Mouse (Mus musculus): ENCODE results near the gene Astl. TPM values are rescaled to one million over a fixed set of nuclear protein-coding genes. Genes with fewer than 3 reads are reported as not detected.

The Astl gene
- polyA plus RNA-seq, 1 experiment from 2014 or later, result not detected

- Histone ChIP-seq H3K4me3 (ENCODE audit: low read depth, low read length) (no peak overlapping the region), H3K27me3 (replicated peaks; ENCODE audit: insufficient read depth, low read length) (no peaks in the 10 kb centered on the region), H3K27ac (ENCODE audit: low read length) (no peak overlapping the region), H3K4me2 (replicated peaks; ENCODE audit: low read depth, low read length) (no peak overlapping the region), H3K9ac (replicated peaks; ENCODE audit: low read depth) (no peak overlapping the region), H3K36me3 (ENCODE audit: insufficient read depth, low read length) (no peaks in the 10 kb centered on the region), H3K9me3 (ENCODE audit: low read length) (no peaks in the 10 kb centered on the region), H3K4me1 (ENCODE audit: insufficient read depth, low read depth, low read length) (no peaks in the 10 kb centered on the region)
- DNase-seq (ENCODE audit: low spot score), result no peak
- no peak for ATAC-seq
- WGBS, result 86% methylated on average over 3 of the region's 3 CpGs
- TF ChIP-seq EP300 (IDR thresholded peaks at IDR 0.05) (no peak), CTCF (IDR thresholded peaks at IDR 0.05) (no peak)
Measured at GRCm38 (mm10) chr2:127304609-127305210, 33.7 kb upstream of the Astl start.

DNA sequence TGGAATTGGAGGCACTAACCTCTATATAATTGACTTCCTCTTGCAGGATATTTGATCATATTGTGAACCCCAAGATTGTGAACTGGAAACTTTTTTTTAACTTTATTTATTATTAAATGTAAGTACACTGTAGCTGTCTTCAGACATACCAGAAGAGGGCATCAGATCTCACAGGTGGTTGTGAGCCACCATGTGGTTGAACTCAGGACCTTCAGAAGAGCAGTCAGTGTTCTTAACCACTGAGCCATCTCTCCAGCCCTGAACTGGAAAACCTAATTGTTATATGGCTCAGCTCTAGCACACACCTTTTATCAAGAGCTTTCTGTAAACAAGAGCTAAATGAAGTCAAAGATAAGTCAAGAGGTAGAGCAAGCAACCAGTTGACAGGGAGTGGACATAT lies 32.3 kb upstream of the Astl start:
- Histone ChIP-seq H3K9ac (replicated peaks; ENCODE audit: low read depth) (no peak overlapping the region), H3K4me1 (ENCODE audit: insufficient read depth, low read depth, low read length) (no peaks in the 10 kb centered on the region), H3K36me3 (ENCODE audit: insufficient read depth, low read length) (no peaks in the 10 kb centered on the region), H3K4me3 (ENCODE audit: low read depth, low read length) (no peak overlapping the region), H3K27me3 (replicated peaks; ENCODE audit: insufficient read depth, low read length) (no peaks in the 10 kb centered on the region), H3K27ac (ENCODE audit: low read length) (no peak overlapping the region), H3K9me3 (ENCODE audit: low read length) (no peaks in the 10 kb centered on the region), H3K4me2 (replicated peaks; ENCODE audit: low read depth, low read length) (no peak overlapping the region)
- no peak for DNase-seq (ENCODE audit: low spot score)
- TF ChIP-seq CTCF (IDR thresholded peaks at IDR 0.05) (peak; percentile 46), EP300 (IDR thresholded peaks at IDR 0.05) (no peak)
- no peak for ATAC-seq

GRCm38 (mm10) chr2:127307179-127307578 lies 31.3 kb upstream of the Astl start:
- no peak for ATAC-seq
- DNase-seq (ENCODE audit: low spot score), result no peak
- no peaks in the 10 kb centered on the region for H3K4me1 ChIP-seq (ENCODE audit: insufficient read depth, low read depth, low read length)
- WGBS, result 35% methylated on average over 3 of the region's 3 CpGs
- no peak overlapping the region for H3K27ac ChIP-seq (ENCODE audit: low read length)
- no peak overlapping the region for H3K4me3 ChIP-seq (ENCODE audit: low read depth, low read length)
- TF ChIP-seq EP300 (IDR thresholded peaks at IDR 0.05) (no peak), CTCF (IDR thresholded peaks at IDR 0.05) (no peak)
- no peak overlapping the region for H3K4me2 ChIP-seq (replicated peaks; ENCODE audit: low read depth, low read length)
- H3K36me3 ChIP-seq (ENCODE audit: insufficient read depth, low read length), result no peaks in the 10 kb centered on the region
- no peak overlapping the region for H3K9ac ChIP-seq (replicated peaks; ENCODE audit: low read depth)
- no peaks in the 10 kb centered on the region for H3K9me3 ChIP-seq (ENCODE audit: low read length)
- H3K27me3 ChIP-seq (replicated peaks; ENCODE audit: insufficient read depth, low read length), result no peaks in the 10 kb centered on the region

- Histone ChIP-seq H3K4me3 (ENCODE audit: low read depth, low read length) (no peak overlapping the region), H3K27ac (ENCODE audit: low read length) (no peak overlapping the region), H3K9ac (replicated peaks; ENCODE audit: low read depth) (no peak overlapping the region), H3K4me2 (replicated peaks; ENCODE audit: low read depth, low read length) (no peak overlapping the region), H3K36me3 (ENCODE audit: insufficient read depth, low read length) (no peaks in the 10 kb centered on the region), H3K27me3 (replicated peaks; ENCODE audit: insufficient read depth, low read length) (no peaks in the 10 kb centered on the region), H3K4me1 (ENCODE audit: insufficient read depth, low read depth, low read length) (no peaks in the 10 kb centered on the region), H3K9me3 (ENCODE audit: low read length) (no peaks in the 10 kb centered on the region)
- ATAC-seq (no peak), DNase-seq (ENCODE audit: low spot score) (peak; percentile 53)
- 92% methylated on average over 2 of the region's 2 CpGs for WGBS
- no peak for TF ChIP-seq EP300 (IDR thresholded peaks at IDR 0.05)
- TF ChIP-seq CTCF (IDR thresholded peaks at IDR 0.05), result peak; percentile 69
Measured at GRCm38 (mm10) chr2:127308660-127309059, 29.8 kb upstream of the Astl start.

- DNase-seq (ENCODE audit: low spot score) (no peak), ATAC-seq (no peak)
- Histone ChIP-seq H3K36me3 (ENCODE audit: insufficient read depth, low read length) (no peaks in the 10 kb centered on the region), H3K4me2 (replicated peaks; ENCODE audit: low read depth, low read length) (no peak overlapping the region), H3K4me3 (ENCODE audit: low read depth, low read length) (no peak overlapping the region), H3K27me3 (replicated peaks; ENCODE audit: insufficient read depth, low read length) (no peaks in the 10 kb centered on the region), H3K9me3 (ENCODE audit: low read length) (no peaks in the 10 kb centered on the region), H3K9ac (replicated peaks; ENCODE audit: low read depth) (no peak overlapping the region), H3K4me1 (ENCODE audit: insufficient read depth, low read depth, low read length) (no peaks in the 10 kb centered on the region), H3K27ac (ENCODE audit: low read length) (no peak overlapping the region)
- TF ChIP-seq CTCF (IDR thresholded peaks at IDR 0.05), result no peak
- no peak for TF ChIP-seq EP300 (IDR thresholded peaks at IDR 0.05)
- WGBS, result 44% methylated on average over 2 of the region's 2 CpGs
Measured at GRCm38 (mm10) chr2:127310246-127310645, 28.2 kb upstream of the Astl start.

- Histone ChIP-seq H3K27me3 (replicated peaks; ENCODE audit: insufficient read depth, low read length) (no peaks in the 10 kb centered on the region), H3K4me1 (ENCODE audit: insufficient read depth, low read depth, low read length) (no peaks in the 10 kb centered on the region), H3K4me2 (replicated peaks; ENCODE audit: low read depth, low read length) (no peak overlapping the region), H3K9me3 (ENCODE audit: low read length) (no peaks in the 10 kb centered on the region), H3K4me3 (ENCODE audit: low read depth, low read length) (no peak overlapping the region), H3K9ac (replicated peaks; ENCODE audit: low read depth) (no peak overlapping the region), H3K36me3 (ENCODE audit: insufficient read depth, low read length) (no peaks in the 10 kb centered on the region), H3K27ac (ENCODE audit: low read length) (no peak overlapping the region)
- WGBS, result 91% methylated on average over 7 of the region's 7 CpGs
- ATAC-seq (no peak), DNase-seq (ENCODE audit: low spot score) (no peak)
- no peak for TF ChIP-seq EP300 (IDR thresholded peaks at IDR 0.05)
- no peak for TF ChIP-seq CTCF (IDR thresholded peaks at IDR 0.05)
Measured at GRCm38 (mm10) chr2:127310685-127311084, 27.8 kb upstream of the Astl start.

- H3K36me3 ChIP-seq (ENCODE audit: insufficient read depth, low read length), result no peaks in the 10 kb centered on the region
- H3K4me3 ChIP-seq (ENCODE audit: low read depth, low read length), result no peak overlapping the region
- H3K27me3 ChIP-seq (replicated peaks; ENCODE audit: insufficient read depth, low read length), result no peaks in the 10 kb centered on the region
- WGBS, result 82% methylated on average over 1 of the region's 1 CpGs
- H3K9me3 ChIP-seq (ENCODE audit: low read length), result no peaks in the 10 kb centered on the region
- no peak overlapping the region for H3K9ac ChIP-seq (replicated peaks; ENCODE audit: low read depth)
- TF ChIP-seq EP300 (IDR thresholded peaks at IDR 0.05), result no peak
- TF ChIP-seq CTCF (IDR thresholded peaks at IDR 0.05), result no peak
- DNase-seq (ENCODE audit: low spot score), result no peak
- H3K4me2 ChIP-seq (replicated peaks; ENCODE audit: low read depth, low read length), result no peak overlapping the region
- no peak overlapping the region for H3K27ac ChIP-seq (ENCODE audit: low read length)
- ATAC-seq, result no peak
- H3K4me1 ChIP-seq (ENCODE audit: insufficient read depth, low read depth, low read length), result no peaks in the 10 kb centered on the region
Measured at GRCm38 (mm10) chr2:127311193-127311592, 27.2 kb upstream of the Astl start.
